Mouse (Mus musculus) ES-Bruce4 (cell line): ENCODE data around the gene Gm10271. TPM values are rescaled to one million over a fixed set of nuclear protein-coding genes. Genes with fewer than 3 reads are reported as not detected.

Experiments
- H3K27ac ChIP-seq: 2 replicates; pipeline ENCODE4 v1.5.1; 2012; ENCODE audit warnings: low read length, inconsistent platforms; ENCODE audit not compliant: insufficient read depth
- H3K27me3 ChIP-seq: 2 replicates; pipeline ENCODE4 v1.6.1; 2012; ENCODE audit warnings: mild to moderate bottlenecking, low read length, inconsistent platforms; ENCODE audit not compliant: control insufficient read depth, poor library complexity, insufficient read depth, severe bottlenecking
- H3K36me3 ChIP-seq: 2 replicates; pipeline ENCODE4 v1.6.1; 2012; ENCODE audit warnings: inconsistent platforms, mild to moderate bottlenecking, low read length, moderate library complexity; ENCODE audit not compliant: control insufficient read depth, poor library complexity, insufficient read depth, severe bottlenecking
- H3K4me1 ChIP-seq: one replicate; pipeline ENCODE4 v1.8.1; 2011; ENCODE audit warnings: low read length; ENCODE audit not compliant: control insufficient read depth, insufficient read depth
- H3K4me3 ChIP-seq: 2 replicates; pipeline ENCODE4 v1.5.1; 2011; ENCODE audit warnings: low read depth, mild to moderate bottlenecking, low read length
- H3K9ac ChIP-seq: 2 replicates; pipeline ENCODE4 v1.6.1; 2012; ENCODE audit warnings: low read depth, mild to moderate bottlenecking, inconsistent platforms; ENCODE audit not compliant: poor library complexity, severe bottlenecking
- H3K9me3 ChIP-seq: replicated peaks from 2 replicates; pipeline ENCODE4 v1.6.1; 2012; ENCODE audit warnings: mild to moderate bottlenecking, low read length, inconsistent platforms; ENCODE audit not compliant: control insufficient read depth, poor library complexity, insufficient read depth, severe bottlenecking
- CTCF ChIP-seq: IDR thresholded peaks from one replicate; pipeline ENCODE4 v1.8.1; 2011; ENCODE audit warnings: low read depth, low read length
- EP300 ChIP-seq: IDR thresholded peaks from 2 replicates; pipeline ENCODE4 v1.6.1; 2011; ENCODE audit warnings: low read depth, low read length; ENCODE audit not compliant: insufficient read depth
- POLR2A ChIP-seq: IDR thresholded peaks from one replicate; pipeline ENCODE4 v1.8.1; 2011; ENCODE audit warnings: low read length; ENCODE audit not compliant: insufficient read depth
- polyA plus RNA-seq: library from polyadenylated mRNA; stranded (reverse); fragments of >200 nt; gene quantifications from 2 replicates; pipeline ENCODE4 v1.2.4, GENCODE M21; 2011; ENCODE audit warnings: low read depth; ENCODE audit not compliant: missing spikeins, insufficient read depth, insufficient read length

Gene Gm10271
- polyA plus RNA-seq, 1 experiment = not detected

DNA sequence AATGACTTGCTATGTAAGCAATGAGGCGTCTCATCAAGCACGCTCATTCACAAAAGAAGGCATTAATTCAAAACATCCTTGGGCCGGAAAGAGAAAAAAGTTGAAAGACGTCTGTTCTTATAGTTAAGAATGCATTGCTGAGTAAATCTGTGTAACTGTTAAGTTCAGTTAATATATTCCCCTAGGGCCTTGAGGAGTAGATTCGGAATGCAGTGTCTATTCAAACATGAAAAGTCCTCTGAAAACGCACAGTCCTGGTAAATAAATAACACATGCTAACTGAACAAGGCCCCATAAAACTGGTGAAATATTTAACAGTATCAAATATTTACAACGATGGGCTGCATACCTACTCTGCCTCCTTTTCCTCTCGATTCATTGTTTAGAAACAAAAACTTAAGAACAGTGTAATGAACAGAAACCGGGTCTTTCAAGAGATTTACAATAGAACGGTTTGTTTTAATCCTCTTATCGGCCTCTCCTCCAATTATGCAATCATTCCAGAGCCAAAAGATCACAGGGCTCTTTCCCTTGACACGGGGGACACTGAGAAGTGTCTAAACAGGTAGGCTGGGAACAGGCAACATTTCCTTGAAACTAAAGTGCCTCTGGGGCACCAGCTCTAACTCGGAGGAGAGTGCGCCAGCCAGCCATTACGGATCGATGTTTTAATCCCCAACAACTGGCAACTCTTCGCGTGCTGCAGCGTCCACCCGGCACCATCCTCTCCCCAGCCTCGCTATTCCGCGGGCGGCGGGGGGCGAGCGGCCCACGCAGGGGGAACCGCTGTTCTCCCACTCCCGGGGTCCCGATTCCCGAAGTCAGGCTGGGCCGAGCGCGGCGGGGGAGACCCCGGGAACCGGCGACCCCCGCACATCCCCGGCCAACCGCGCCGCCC lies 23.0 kb downstream of the Gm10271 start:
- no peak overlapping the region for H3K27ac ChIP-seq
- H3K27me3 ChIP-seq = no peaks in the 10 kb centered on the region
- H3K4me1 ChIP-seq = no peaks in the 10 kb centered on the region
- H3K4me3 ChIP-seq = peak overlapping the region; percentile 81
- no peaks in the 10 kb centered on the region for H3K36me3 ChIP-seq
- no peak for TF ChIP-seq CTCF
- no peak for TF ChIP-seq EP300
- TF ChIP-seq POLR2A = no peak
- peak overlapping the region; percentile 92 for H3K9ac ChIP-seq
- no peaks in the 10 kb centered on the region for H3K9me3 ChIP-seq

DNA sequence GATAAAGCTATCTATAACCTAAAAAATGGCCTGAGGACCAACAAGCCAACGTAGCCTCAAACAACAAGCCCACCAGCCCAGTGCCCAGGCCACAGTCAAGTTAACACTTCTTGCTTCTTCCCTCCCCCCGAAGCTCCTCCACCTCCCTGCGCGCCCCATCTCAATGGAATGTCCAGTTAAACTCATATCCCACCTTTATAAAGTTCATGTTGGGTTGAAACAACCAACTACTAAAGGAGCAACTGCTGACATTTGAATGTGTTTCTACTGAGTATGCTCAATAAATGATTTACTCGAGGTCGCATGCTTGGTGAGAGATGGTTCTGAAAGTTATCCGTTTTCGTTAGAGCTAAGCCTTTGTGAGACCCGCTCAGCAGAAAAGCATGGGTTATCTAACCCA lies 24.0 kb downstream of the Gm10271 start:
- TF ChIP-seq EP300 (no peak), POLR2A (no peak), CTCF (no peak)
- no peaks in the 10 kb centered on the region for H3K4me1 ChIP-seq
- no peaks in the 10 kb centered on the region for H3K9me3 ChIP-seq
- H3K9ac ChIP-seq = no peak overlapping the region
- H3K4me3 ChIP-seq = no peak overlapping the region
- no peaks in the 10 kb centered on the region for H3K36me3 ChIP-seq
- H3K27ac ChIP-seq = no peak overlapping the region
- no peaks in the 10 kb centered on the region for H3K27me3 ChIP-seq

DNA sequence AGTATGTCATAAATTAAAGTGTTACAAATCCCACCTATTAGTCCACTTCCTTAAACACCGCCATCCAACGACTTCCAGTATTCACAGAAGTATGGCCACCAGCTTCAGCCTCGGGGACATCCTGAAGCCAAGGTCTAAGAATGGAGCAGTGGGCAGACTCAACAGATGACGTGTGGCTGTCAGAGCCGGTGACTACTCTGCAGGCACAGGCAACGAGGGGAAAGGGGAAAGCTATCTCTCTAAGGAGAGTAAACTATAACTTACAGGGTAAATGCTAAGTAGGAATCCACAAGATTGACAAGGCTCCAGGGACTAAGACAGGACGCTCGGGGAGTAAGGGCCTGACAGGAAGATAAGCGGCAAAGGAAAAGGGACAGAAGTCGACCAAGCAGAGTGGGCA lies 27.5 kb downstream of the Gm10271 start:
- H3K36me3 ChIP-seq = peaks cover 4% of the 10 kb centered on the region
- H3K4me1 ChIP-seq = no peaks in the 10 kb centered on the region
- H3K9me3 ChIP-seq = peaks cover 4% of the 10 kb centered on the region; the same call in 1 of the 2 replicates
- H3K27ac ChIP-seq = no peak overlapping the region
- no peak overlapping the region for H3K4me3 ChIP-seq
- H3K27me3 ChIP-seq = no peaks in the 10 kb centered on the region
- no peak for TF ChIP-seq CTCF
- TF ChIP-seq EP300 = no peak
- no peak for TF ChIP-seq POLR2A
- H3K9ac ChIP-seq = no peak overlapping the region

DNA sequence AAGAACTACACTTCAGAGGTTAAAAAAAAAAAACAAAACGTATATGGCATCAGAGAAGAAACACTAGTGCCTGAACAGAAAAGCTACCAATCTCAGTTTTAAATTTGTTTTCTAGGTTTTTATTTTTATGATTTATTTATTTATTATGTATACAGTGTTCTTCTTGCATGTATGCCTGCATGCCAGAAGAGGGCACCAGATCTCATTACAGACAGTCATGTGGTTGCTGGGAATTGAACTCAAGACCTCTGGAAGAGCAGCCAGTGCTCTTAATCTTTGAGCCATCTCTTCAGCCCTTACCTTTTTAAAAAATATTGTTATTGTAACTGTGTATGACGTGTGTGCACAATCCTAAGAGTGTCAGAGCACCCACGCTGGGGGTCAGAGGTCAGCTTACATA lies 28.3 kb downstream of the Gm10271 start:
- no peak overlapping the region for H3K27ac ChIP-seq

DNA sequence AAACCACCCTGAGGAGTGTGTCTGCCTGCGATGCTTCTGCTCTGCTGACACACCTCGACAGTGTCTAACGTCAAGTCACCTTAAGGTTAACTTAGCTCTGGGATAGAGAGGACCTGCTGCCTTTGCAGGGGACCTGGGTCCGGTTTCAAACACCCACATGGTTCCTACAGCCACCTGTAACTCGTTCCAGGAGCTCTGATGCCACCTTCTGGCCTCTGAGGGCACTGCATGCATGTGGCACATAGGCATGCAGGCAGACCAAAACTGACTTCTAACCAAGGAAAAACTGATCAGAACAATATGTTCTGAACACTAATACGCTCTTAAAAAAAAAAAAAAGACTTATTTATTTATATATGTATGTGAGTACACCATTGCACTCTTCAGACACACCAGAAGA lies 29.4 kb downstream of the Gm10271 start:
- no peak overlapping the region for H3K27ac ChIP-seq
- peaks cover 10% of the 10 kb centered on the region for H3K36me3 ChIP-seq
- no peak overlapping the region for H3K4me3 ChIP-seq
- peaks cover 4% of the 10 kb centered on the region; the same call in 1 of the 2 replicates for H3K9me3 ChIP-seq
- H3K9ac ChIP-seq = no peak overlapping the region
- H3K4me1 ChIP-seq = no peaks in the 10 kb centered on the region
- TF ChIP-seq CTCF (peak; percentile 84), POLR2A (no peak)
- no peaks in the 10 kb centered on the region for H3K27me3 ChIP-seq

More for the DNA sequence above, 28.3 kb downstream of the Gm10271 start:
- H3K9ac ChIP-seq = no peak overlapping the region
- H3K4me1 ChIP-seq = no peaks in the 10 kb centered on the region
- no peak overlapping the region for H3K4me3 ChIP-seq
- H3K27me3 ChIP-seq = no peaks in the 10 kb centered on the region
- no peak for TF ChIP-seq POLR2A
- TF ChIP-seq EP300 = no peak
- TF ChIP-seq CTCF = no peak
- peaks cover 4% of the 10 kb centered on the region; the same call in 1 of the 2 replicates for H3K9me3 ChIP-seq
- peaks cover 5% of the 10 kb centered on the region for H3K36me3 ChIP-seq

DNA sequence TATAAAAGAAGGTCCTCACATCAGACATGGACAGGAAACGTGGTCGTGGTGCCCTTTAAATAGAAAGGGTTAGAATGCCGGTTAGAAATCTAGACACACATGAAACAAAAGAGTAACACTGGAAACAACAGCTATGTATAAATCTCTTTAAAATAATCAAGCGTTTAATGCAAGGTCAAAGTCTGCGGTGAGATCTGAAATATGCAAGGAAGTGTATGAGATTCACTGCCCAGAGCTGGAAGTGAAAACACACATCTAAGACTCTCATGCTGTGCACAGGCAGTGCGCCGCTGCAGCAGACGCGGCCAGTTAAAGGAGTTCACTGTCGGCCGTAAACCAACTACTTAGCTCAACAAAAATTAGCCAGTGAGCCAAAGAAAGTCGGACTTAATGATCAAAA lies 37.4 kb downstream of the Gm10271 start:
- Histone ChIP-seq H3K9ac (no peak overlapping the region), H3K4me3 (no peak overlapping the region), H3K4me1 (peaks cover 5% of the 10 kb centered on the region), H3K36me3 (peaks cover 19% of the 10 kb centered on the region; the same call in 1 of the 2 replicates), H3K27ac (no peak overlapping the region), H3K27me3 (no peaks in the 10 kb centered on the region), H3K9me3 (no peaks in the 10 kb centered on the region)
- no peak for TF ChIP-seq POLR2A
- no peak for TF ChIP-seq EP300
- TF ChIP-seq CTCF = no peak
